Mouse (Mus musculus) erythroblast, embryonic 14.5 days (primary cell): ENCODE results near the gene Chaf1a. TPM values are rescaled to one million over a fixed set of nuclear protein-coding genes. Genes with fewer than 3 reads are reported as not detected.

Source experiments
- H3K27me3 ChIP-seq: 2 replicates; pipeline ENCODE4 v1.6.1; 2012; ENCODE audit warnings: inconsistent platforms; ENCODE audit not compliant: control insufficient read depth
- H3K36me3 ChIP-seq: 2 replicates; pipeline ENCODE4 v1.6.1; 2012; ENCODE audit warnings: mild to moderate bottlenecking, inconsistent platforms; ENCODE audit not compliant: control insufficient read depth
- H3K4me1 ChIP-seq: 2 replicates; pipeline ENCODE4 v1.6.1; 2012; ENCODE audit warnings: inconsistent platforms; ENCODE audit not compliant: control insufficient read depth
- H3K4me3 ChIP-seq: replicated peaks from 2 replicates; pipeline ENCODE3; 2012; ENCODE audit warnings: moderate library complexity, mild to moderate bottlenecking, inconsistent platforms
- H3K9me3 ChIP-seq: 2 replicates; pipeline ENCODE4 v1.6.1; 2012; ENCODE audit warnings: low read length, inconsistent platforms, mixed read lengths; ENCODE audit not compliant: control insufficient read depth
- GATA1 ChIP-seq: IDR thresholded peaks from 2 replicates; pipeline ENCODE4 v1.6.1; 2012; ENCODE audit warnings: low read length, inconsistent platforms, mixed read lengths
- TAL1 ChIP-seq: IDR thresholded peaks from 3 replicates; pipeline ENCODE4 v1.6.1; 2012; ENCODE audit warnings: low read length, inconsistent platforms, mixed read lengths
- polyA plus RNA-seq: library from polyadenylated mRNA; stranded (reverse); fragments of >175 nt; gene quantifications from 2 replicates; pipeline ENCODE4 v1.2.3, GENCODE M21; 2012

Gene Chaf1a
- polyA plus RNA-seq, 1 experiment, result 10.0 TPM

DNA sequence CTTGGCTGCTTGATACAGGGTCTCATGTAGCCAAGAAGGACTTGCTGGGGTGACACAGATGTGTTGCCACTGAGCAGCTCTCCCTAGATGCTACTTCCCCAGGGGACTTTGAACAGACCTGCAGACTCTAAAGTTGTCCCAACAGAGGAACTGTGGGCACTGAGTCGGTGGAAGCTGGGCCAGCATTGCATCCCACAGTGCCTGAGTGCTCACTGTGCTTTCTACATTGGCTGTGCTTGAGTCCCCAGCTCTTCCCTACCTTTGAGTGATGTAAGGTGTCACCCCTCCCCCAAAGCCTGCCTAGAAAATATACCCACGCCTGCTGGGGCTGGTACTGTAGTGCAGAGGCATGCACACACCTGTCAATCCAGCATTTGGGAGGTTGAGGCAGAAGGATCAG, 67.5 kb downstream of the Chaf1a start:
- TF ChIP-seq GATA1 (no peak), TAL1 (no peak)
- Histone ChIP-seq H3K4me3 (no peak overlapping the region), H3K27me3 (no peaks in the 10 kb centered on the region), H3K4me1 (no peaks in the 10 kb centered on the region), H3K36me3 (peaks cover 14% of the 10 kb centered on the region), H3K9me3 (no peaks in the 10 kb centered on the region)

DNA sequence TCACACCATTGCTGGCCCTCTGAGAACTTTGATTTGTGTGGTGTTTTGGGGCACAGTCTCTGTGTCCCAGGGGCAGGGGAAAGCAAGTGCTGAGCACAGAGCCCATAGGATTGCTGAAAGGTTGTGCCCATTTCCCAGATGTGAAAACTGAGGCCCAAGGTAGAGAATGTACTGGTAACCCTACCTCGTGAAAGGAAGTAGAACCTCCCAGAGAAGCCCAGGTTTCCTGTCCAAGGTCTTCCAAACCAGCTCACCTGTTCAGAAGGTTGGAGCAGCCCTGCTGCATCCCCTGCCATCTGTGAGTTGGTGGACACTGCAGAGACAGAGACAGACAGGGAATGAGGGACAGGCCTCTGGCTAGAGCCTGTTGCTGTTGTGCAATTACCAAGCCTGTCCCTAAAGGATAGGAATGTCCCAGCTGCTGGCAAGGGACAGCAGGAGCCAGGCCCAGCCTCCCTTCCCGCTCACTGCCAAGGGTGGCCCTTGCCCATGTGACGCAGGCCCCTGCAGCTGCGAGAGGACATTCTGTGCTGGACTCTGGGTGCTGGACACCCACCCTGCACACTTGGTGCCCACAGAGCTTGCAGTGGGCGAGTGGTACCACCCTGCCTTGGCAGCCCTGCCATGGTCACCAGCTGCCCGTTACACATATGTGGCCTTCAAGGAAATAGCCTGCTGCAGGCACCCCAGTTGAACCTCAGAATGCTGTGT, 68.2 kb downstream of the Chaf1a start:
- peaks cover 7% of the 10 kb centered on the region for H3K36me3 ChIP-seq

DNA sequence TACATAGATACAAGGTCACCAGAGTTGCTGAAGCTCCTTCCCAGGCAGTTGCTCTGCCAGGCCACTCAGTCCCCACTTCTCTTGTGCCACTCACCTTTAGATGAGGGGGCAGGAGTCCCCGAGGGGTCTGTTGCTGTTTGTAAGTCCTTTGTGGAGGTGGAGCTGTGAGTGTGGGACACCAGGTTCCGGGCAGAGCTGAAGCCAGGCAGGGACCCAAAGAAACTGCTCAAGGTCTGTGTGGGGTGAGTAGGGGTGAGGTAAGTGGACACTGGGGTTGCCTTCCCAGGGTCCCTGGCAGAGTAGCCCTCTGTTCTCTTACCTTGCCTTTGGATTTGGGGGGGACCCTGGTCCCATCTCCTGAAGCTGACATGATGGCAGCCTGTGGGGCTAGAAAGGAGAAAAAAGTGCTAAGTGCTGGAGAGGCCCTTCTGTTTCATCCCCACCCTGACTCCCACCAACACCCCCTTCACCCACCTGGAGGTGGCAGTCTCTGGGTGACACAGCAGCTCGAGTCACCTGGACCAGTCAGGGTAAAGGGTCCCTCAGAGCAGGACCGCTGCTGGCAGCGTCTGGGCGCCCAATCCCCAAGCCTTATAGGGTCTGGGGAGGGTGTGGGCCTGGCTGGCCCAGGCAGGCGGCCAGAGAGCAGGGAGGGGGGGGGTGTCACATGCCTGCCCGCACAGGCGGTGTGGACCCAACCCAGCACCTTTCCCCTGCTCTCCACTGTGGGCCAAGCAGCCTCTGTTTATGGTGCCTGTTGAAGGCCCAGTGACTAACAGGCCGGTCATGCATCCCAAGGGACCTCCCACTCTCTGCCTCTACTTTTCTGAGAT, 69.2 kb downstream of the Chaf1a start, which contains the start of gene Plin4:
TSS of gene Plin4 (minus strand) at position 585 of the 833 bp plus-strand sequence.
- no peaks in the 10 kb centered on the region for H3K9me3 ChIP-seq
- no peaks in the 10 kb centered on the region; the same call in 1 of the 2 replicates for H3K4me1 ChIP-seq
- no peaks in the 10 kb centered on the region for H3K27me3 ChIP-seq
- no peak within 1 kb of the TSS for H3K4me3 ChIP-seq
- TF ChIP-seq GATA1 (no peak), TAL1 (no peak)
- H3K36me3 ChIP-seq, result no peaks in the 10 kb centered on the region

More for the DNA sequence above, 68.2 kb downstream of the Chaf1a start:
- Histone ChIP-seq H3K4me1 (no peaks in the 10 kb centered on the region; the same call in 1 of the 2 replicates), H3K9me3 (no peaks in the 10 kb centered on the region), H3K27me3 (no peaks in the 10 kb centered on the region), H3K4me3 (no peak overlapping the region)
- TF ChIP-seq TAL1 (no peak), GATA1 (no peak)

DNA sequence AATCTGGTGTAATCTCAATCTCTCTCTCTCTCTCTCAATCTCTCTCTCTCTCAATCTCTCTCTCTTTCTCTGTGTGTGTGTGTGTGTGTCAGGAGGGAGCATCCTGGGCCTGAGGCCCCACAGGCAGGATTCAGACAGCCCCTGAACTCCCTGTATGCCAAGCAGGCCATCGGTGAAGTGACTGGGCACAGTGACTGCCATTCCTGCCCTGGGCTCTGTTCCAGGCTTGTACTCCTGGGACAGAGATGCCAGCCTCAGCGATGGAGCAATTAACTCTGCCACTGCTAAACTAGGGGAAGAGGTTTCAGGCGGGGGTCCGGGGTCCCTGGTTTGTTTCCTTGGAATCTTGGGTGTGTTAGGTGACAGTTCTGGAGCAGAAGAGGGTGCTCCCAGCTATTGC, 70.3 kb downstream of the Chaf1a start:
- Histone ChIP-seq H3K9me3 (no peaks in the 10 kb centered on the region), H3K27me3 (no peaks in the 10 kb centered on the region), H3K4me3 (no peak overlapping the region), H3K4me1 (no peaks in the 10 kb centered on the region; the same call in 1 of the 2 replicates), H3K36me3 (no peaks in the 10 kb centered on the region)
- TF ChIP-seq GATA1, result no peak
- no peak for TF ChIP-seq TAL1

DNA sequence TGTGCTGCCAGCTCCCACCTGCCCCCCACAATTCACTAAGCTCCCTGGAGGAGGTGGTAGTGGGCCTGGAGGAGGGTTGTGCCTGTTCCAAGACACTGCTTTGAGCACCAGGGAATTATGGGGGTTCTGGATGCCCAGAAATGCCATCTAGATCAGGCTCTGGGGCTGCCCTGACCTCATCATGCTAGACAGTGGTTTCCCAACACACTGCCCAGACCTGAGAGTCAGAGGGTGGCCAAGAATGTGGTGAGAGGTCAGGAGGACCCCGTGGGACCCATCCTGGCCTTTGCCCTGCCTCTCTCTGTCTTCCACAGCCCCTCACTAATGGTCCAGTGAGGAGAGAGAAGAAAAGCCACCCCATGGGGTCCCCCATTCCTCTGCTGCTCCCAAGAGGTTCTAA, 70.8 kb downstream of the Chaf1a start:
- H3K9me3 ChIP-seq, result no peaks in the 10 kb centered on the region
- H3K27me3 ChIP-seq, result no peaks in the 10 kb centered on the region; the same call in 1 of the 2 replicates
- H3K36me3 ChIP-seq, result no peaks in the 10 kb centered on the region
- H3K4me3 ChIP-seq, result no peak overlapping the region
- no peak for TF ChIP-seq GATA1
- no peak for TF ChIP-seq TAL1
- H3K4me1 ChIP-seq, result no peaks in the 10 kb centered on the region; the same call in 1 of the 2 replicates

DNA sequence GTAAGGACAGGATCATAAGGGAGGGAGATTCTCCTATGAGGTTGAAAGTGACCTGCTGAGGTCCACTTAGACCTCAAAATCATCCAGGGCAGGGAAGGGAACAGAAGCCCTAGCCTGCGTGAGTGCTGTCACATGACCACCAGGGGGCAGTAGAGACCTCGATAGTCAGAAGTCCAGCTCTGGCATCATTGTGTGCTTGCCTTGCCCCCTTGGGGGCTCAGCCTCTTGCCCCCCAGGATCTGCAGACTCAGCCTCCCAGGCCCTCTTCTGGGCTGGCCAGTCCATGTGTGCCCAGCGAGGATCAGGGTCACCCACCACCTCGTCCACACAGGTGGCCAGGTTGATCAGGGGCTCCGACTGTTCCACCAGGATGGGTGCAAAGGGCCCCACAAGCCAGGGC, 71.6 kb downstream of the Chaf1a start:
- no peak overlapping the region for H3K4me3 ChIP-seq
- H3K4me1 ChIP-seq, result no peaks in the 10 kb centered on the region; the same call in 1 of the 2 replicates
- no peaks in the 10 kb centered on the region for H3K9me3 ChIP-seq
- H3K27me3 ChIP-seq, result peaks cover 6% of the 10 kb centered on the region
- H3K36me3 ChIP-seq, result no peaks in the 10 kb centered on the region
- no peak for TF ChIP-seq GATA1
- TF ChIP-seq TAL1, result no peak

DNA sequence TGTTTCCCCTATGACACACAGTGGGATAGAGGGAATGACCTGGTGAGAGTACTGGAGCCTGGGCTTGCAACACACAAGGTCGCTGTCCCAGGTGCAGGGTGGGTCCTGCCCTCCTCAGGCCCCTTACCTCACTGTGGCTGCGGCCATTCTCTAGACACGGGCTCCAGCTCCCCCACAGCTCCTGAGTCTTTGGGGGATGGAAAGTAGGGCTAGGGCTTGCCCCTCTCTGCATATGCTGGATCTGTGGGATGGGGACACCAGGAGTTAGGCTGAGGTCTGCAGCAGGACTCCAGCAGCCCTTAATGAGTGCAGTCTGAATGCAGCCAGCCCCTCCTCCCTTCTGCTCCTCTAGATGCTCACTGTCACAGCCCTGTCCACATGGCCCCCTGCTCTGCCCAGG, 72.5 kb downstream of the Chaf1a start:
- Histone ChIP-seq H3K4me3 (no peak overlapping the region), H3K9me3 (no peaks in the 10 kb centered on the region), H3K27me3 (peaks cover 14% of the 10 kb centered on the region), H3K36me3 (no peaks in the 10 kb centered on the region), H3K4me1 (peaks cover 7% of the 10 kb centered on the region)
- TF ChIP-seq GATA1, result no peak
- TF ChIP-seq TAL1, result no peak

DNA sequence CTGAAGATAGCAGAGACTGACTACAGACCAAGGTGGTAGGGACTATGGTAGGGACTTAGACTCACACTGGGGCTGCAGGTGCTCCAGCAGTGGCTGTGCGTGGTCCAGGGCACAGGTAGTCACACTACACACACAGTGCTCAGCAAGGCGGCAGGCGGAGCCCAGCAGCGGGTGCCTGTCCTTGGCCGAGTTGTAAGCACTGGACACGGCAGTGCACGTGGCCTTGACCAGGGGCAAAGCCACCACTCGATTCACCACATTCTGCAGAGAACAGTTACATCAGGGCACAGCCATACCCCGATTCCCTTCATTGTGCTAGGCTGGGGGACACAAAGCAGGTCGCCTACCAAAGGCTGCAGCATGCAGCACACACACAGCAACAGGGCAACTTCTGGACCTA, 76.0 kb downstream of the Chaf1a start:
- peaks cover 45% of the 10 kb centered on the region for H3K27me3 ChIP-seq

DNA sequence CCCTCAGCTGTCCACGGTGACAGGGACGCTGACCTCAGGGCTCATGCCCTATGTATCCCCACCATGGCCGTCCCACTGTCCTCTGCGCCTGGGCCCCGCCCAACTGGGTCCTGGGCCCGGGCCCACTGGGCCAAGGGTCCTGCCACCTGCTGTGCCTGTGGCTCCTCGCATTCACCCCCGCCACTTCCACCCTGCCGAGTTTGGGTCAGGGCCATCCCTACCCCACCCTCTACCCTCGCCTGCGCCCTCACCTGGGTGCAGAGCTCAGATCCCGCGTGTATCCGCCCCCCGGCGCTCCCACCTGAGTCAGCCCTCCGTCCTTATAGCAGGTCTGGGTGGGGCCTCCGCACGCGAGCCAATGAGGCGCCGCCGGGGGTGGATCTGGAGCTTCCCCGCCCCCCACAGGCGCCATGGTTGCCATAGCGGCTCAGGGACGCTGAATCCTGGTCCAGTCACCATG, 77.0 kb downstream of the Chaf1a start, which contains the start of gene Plin5:
TSS of gene Plin5 (minus strand) at position 346 of the 460 bp plus-strand sequence.
- H3K4me3 ChIP-seq, result peak within 1 kb of the TSS; percentile 34
- TF ChIP-seq GATA1, result no peak
- no peak for TF ChIP-seq TAL1
- H3K36me3 ChIP-seq, result no peaks in the 10 kb centered on the region
- peaks cover 56% of the 10 kb centered on the region for H3K27me3 ChIP-seq
- H3K4me1 ChIP-seq, result peaks cover 7% of the 10 kb centered on the region
- H3K9me3 ChIP-seq, result peaks cover 3% of the 10 kb centered on the region

More for the DNA sequence above, 76.0 kb downstream of the Chaf1a start:
- no peaks in the 10 kb centered on the region for H3K9me3 ChIP-seq
- no peaks in the 10 kb centered on the region for H3K36me3 ChIP-seq
- peaks cover 7% of the 10 kb centered on the region for H3K4me1 ChIP-seq
- TF ChIP-seq TAL1 (no peak), GATA1 (no peak)
- H3K4me3 ChIP-seq, result no peak overlapping the region
